Mouse (Mus musculus) C2C12 (cell line): ENCODE data around the gene Kcnab2.

Source experiments
- CTCF ChIP-seq: IDR thresholded peaks from one replicate; pipeline ENCODE4 v1.5.1; 2011; ENCODE audit not compliant: control insufficient read depth, insufficient read depth, insufficient read length
- USF1 ChIP-seq: IDR thresholded peaks from one replicate; pipeline ENCODE4 v1.6.1; 2011; ENCODE audit warnings: low read depth, mild to moderate bottlenecking, control low read depth, moderate library complexity

DNA sequence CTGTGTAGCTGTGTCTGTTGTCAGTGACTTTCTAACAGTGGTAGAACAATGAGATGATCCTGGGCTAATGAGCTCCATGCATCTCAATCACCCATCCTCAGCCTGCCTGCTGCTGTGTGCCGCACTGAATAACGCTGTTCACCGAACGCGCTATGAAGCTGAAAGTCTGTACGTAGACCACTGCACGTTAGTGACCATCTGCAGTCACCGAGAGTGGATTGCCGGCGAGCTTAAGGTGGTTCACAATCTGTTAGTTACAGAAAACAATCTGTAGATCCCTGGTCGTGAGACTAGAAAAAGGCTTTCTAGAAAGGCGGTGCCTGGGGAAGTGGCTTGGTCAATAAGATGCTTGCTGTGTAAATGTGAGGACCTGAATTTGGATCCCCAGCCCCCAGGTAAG, 23.5 kb downstream of the Kcnab2 start:
- TF ChIP-seq CTCF (no peak), USF1 (no peak)
